Mouse (Mus musculus): ENCODE data around the gene Gfod1.

The Gfod1 gene

GRCm38 (mm10) chr13:43231965-43232860, 71.8 kb downstream of the Gfod1 start:
- DNase-seq (ENCODE audit: low spot score in 2 of 2): no peak

DNA sequence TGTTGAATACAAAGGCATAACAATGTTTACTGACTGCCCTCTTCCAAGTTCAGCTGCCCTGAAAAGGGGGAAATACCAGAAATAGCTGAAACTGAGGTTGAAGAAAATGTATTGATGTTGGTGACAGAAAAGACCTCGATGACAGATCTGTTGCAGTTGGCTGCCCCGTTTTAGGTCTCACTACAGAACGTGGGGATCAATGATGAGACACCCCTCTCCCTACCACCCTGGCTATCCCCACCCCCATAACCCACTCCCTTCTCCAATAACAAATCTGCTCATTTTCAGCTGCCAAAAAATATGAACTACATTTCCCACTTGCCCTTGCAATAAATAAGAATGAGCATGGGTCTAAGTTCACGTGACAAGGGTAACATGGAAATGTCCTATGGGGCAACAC, 73.1 kb downstream of the Gfod1 start:
- DNase-seq (ENCODE audit: low spot score in 2 of 2): no peak

DNA sequence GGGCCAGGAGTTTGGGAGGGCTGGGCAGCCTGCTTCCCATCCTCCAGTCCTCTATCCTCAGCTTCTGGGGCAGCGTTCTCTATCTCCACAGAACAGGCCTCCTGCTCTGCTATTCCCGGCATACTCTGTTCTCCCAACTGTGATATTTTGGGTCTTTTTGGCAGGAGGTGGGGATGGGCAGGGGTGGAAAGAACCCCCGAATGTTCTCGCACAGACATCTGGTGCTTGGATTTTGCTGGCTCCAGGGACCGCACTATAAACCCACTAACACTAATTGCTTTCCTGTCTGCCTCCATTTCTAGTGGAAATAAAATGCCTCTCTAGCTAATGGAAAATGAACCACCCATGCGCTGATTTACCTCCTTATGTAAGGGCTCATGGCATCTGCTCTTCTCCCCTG, 73.7 kb downstream of the Gfod1 start:
- DNase-seq (ENCODE audit: low spot score in 2 of 2): peak; percentile 90

DNA sequence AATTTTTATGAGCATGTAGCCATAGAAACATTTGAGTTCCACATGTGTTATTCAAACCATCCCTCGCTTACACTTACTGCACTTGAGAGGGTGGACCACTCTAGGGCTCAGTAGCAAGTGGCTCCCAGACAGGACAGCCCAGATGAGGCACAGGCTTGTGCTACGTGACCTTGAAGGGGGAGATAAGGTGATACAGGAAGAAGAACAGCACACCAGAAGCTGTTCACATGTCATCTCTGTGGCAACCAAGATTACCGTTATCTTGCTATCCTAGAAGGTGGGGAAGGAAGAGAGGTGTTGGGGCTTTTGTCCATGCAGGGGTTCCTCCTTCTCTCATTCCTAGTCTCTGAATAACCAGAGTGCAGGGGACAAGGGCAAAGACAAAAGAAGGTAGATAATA, 74.2 kb downstream of the Gfod1 start:
- DNase-seq (ENCODE audit: low spot score in 2 of 2): no peak

- no peak for DNase-seq (ENCODE audit: low spot score in 2 of 2)
Measured at GRCm38 (mm10) chr13:43228141-43228540, 75.8 kb downstream of the Gfod1 start.

DNA sequence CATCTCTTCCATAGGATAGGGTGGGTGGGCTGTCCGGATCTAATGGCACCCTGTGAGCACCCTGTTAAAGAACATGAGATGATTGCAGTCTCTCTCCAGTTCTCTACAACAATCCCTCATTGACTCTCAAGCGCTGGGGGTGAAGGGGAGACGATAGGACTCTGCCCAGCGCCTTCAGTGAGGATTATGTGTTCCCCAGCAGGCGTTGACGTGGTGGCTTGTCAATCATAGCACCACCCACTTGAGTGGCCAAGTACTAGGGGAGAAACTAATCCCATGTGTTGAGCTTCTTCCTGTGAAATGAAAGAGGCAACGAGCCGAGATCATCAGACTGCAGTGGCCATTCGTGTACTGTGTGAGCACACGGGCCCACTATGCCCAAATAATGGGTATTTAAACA, 77.9 kb downstream of the Gfod1 start:
- DNase-seq (ENCODE audit: low spot score in 2 of 2): no peak

- no peak for DNase-seq (ENCODE audit: low spot score in 2 of 2)
Measured at GRCm38 (mm10) chr13:43225161-43225560, 78.8 kb downstream of the Gfod1 start.

DNA sequence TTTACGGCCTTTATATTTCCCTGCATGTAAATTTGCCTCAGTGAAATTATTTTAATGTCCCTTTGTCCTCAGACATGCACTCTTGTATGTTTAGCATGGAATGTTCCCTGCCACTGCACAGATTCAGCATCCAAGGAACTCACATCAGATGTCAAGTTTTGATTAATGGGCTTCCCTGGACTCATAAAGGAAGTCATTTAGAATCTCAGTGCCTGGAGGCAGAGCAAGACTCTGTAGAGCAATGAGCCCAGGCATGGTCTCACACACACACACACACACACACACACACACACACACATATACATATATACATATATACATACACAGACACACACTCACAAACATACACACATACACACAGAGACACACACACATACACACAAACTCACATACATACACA, 81.9 kb downstream of the Gfod1 start:
- DNase-seq (ENCODE audit: low spot score in 2 of 2): no peak

- no peak for DNase-seq (ENCODE audit: low spot score in 2 of 2)
Measured at GRCm38 (mm10) chr13:43221290-43221689, 82.7 kb downstream of the Gfod1 start.

GRCm38 (mm10) chr13:43220635-43221034, 83.3 kb downstream of the Gfod1 start:
- DNase-seq (ENCODE audit: low spot score in 2 of 2): no peak

DNA sequence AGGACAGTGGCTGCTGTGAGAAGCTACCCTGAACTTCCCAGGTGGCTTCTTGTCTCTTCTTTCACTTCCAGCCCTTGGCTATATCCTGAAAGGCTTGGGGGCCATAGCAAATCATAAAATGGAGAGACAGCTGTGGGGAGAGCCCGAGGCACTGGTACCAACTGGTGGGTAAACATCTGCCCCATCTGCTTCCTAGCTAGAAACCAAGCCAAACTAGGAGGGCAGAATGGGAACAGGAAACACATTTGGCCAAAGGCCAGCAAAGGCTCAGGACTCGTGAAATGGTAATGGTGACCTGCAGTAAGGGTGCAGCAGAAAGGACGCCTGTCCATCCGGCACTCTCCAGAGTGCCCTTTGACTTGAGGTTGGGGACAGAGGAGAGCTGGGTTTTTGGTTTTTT, 85.2 kb downstream of the Gfod1 start:
- DNase-seq (ENCODE audit: low spot score in 2 of 2): no peak

GRCm38 (mm10) chr13:43218284-43218683, 85.7 kb downstream of the Gfod1 start:
- DNase-seq (ENCODE audit: low spot score in 2 of 2): no peak

DNA sequence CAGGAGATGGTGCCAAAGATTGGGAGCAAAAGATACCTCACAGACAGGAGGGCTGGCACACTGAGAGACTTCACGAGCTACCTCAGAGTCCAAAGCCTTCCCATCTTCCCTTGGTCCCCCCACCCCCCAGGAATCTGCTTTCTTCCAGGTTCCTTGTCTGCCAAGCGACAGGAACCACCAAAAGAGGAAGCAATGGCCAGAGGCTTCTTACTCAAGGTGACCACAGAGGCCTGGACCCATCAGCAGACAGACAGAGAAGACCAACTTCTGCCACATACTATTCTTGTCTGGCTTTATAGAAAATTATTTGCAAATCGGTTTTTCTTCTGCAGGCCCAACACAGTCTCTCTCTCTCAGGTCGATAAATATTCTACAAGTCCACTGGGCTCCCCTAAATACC, 86.3 kb downstream of the Gfod1 start:
- no peak for DNase-seq (ENCODE audit: low spot score in 2 of 2)

DNA sequence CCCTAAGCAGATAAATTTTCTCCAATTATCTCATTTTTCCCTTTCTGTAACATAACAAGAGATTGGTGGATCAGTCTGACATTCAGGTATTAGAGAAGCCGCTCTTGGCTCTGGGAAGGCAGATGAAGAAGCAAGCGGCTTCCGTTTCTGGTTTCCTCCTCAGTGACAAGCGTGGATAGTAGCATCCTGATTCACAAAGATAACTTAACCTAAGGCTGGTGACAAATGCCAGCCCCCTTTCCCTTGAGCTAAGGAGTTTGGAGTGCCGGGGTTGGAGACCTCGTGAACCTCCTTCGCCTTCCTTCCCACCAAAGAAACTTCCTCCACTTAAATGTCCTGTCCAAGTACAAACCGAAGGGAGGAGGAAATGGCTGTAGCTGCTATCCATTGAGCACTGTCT, 86.9 kb downstream of the Gfod1 start:
- DNase-seq (ENCODE audit: low spot score in 2 of 2): no peak

- no peak for DNase-seq (ENCODE audit: low spot score in 2 of 2)
Measured at GRCm38 (mm10) chr13:43215994-43216706, 87.8 kb downstream of the Gfod1 start.

- DNase-seq (ENCODE audit: low spot score in 2 of 2): no peak
Measured at GRCm38 (mm10) chr13:43215144-43215993, 88.6 kb downstream of the Gfod1 start.

GRCm38 (mm10) chr13:43212338-43212737, 91.6 kb downstream of the Gfod1 start:
- DNase-seq (ENCODE audit: low spot score in 2 of 2): no peak

GRCm38 (mm10) chr13:43210956-43211355, 93.0 kb downstream of the Gfod1 start:
- DNase-seq (ENCODE audit: low spot score in 2 of 2): no peak

DNA sequence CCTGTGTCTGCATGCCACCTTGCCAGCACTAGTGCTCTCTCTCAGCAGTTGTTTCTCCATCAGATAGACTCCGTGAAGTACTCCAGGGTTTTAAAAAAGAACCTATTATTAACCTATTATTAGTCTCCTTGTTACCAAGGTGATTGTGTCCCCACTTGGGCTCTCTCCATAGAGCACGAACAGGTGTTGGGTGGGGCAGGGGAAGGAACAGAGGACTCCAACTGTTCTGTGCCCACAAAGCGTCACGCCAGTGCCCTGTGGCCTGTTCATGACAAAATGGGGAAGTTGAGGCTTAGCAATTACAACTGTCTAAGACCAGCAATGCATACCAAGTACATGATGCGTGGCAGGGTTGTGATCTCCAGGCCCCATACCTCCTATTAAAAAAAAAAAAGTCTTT, 94.4 kb downstream of the Gfod1 start:
- DNase-seq (ENCODE audit: low spot score in 2 of 2): no peak

- no peak for DNase-seq (ENCODE audit: low spot score in 2 of 2)
Measured at GRCm38 (mm10) chr13:43208914-43209439, 95.0 kb downstream of the Gfod1 start.

DNA sequence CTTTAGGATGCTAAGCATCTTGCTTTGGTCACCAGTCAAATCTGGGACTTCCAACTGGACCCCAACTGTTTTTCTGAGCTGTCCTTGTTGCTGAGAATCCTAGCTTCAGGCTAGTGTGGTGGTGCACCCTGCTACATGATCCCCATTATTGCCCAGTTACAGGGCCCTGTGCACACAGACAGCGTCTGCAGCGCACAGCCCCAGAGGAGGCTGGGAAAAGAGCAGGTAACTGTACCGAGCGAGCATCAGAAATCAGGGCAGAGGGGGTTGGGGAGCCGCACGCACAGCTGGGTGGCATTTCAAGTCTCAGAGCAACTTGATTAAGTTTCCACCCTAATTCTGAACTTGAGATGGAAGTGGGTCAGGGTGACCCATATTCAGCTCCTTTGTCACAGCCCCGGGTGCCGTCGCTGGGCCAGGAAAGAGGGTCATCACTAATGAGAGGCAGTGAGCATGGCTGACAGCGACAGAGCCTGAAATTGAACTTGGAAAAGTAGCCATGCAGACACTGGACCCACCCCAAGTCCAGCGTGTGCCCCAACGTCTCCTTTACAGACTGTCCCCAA, 97.8 kb downstream of the Gfod1 start:
- no peak for DNase-seq (ENCODE audit: low spot score in 2 of 2)

DNA sequence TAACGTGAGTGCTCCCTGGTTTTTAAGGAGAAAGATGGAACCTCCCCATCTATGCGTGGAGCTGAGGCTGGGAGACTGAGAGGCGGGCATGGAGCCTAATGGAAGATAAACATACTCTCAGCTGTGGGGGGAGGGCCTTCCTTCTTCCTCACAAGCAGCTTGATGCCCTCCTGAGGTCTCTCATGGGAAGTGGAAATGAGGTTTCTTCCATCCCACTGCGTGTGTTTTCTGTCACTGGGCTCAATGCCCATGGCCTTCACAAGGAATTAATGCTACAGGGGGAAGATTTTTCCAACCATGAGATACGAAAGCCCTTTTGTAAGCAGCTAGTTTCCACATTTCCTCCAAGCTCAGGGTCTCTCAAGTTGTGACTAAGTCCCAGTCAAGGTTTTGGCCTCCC, 100.3 kb downstream of the Gfod1 start:
- DNase-seq (ENCODE audit: low spot score in 2 of 2): no peak

Measured in right cerebral cortex, adult 2 months (tissue).